Mouse (Mus musculus) c-Kit-positive CD71-positive TER-119-positive erythroid progenitor cells, embryonic 14.5 days (primary cell): ENCODE data around the gene Dnajc6.

Source experiments
- DNase-seq: peaks from one replicate; pipeline ENCODE4 v3.0.0-alpha.2; 2013; ENCODE audit warnings: low spot score

Gene Dnajc6

GRCm38 (mm10) chr4:101689241-101689640, 192.8 kb downstream of the Dnajc6 start:
- DNase-seq: no peak

- no peak for DNase-seq
Measured at GRCm38 (mm10) chr4:101689645-101690044, 193.2 kb downstream of the Dnajc6 start.
